Mouse (Mus musculus) kidney, postnatal 14 days (tissue): ENCODE results near the gene Clstn3.
A peak's percentile ranks its signal among the peaks of the same experiment; 100 is the strongest.

Experiments used
- DNase-seq: peaks from one replicate; pipeline ENCODE4 v3.0.0; 2022; ENCODE audit warnings: mixed read lengths

Clstn3 gene

GRCm38 (mm10) chr6:124448186-124448852 lies 16.3 kb downstream of the Clstn3 start:
- no peak for DNase-seq

GRCm38 (mm10) chr6:124447356-124447755 lies 17.2 kb downstream of the Clstn3 start:
- DNase-seq = no peak

GRCm38 (mm10) chr6:124446459-124446858 lies 18.1 kb downstream of the Clstn3 start:
- DNase-seq = no peak

- DNase-seq = no peak
Observed at GRCm38 (mm10) chr6:124446024-124446423, 18.6 kb downstream of the Clstn3 start.

- DNase-seq = no peak
Observed at GRCm38 (mm10) chr6:124443338-124443737, 21.3 kb downstream of the Clstn3 start.

- DNase-seq = no peak
Observed at GRCm38 (mm10) chr6:124436245-124436644, 28.3 kb downstream of the Clstn3 start.

GRCm38 (mm10) chr6:124435173-124435572 lies 29.4 kb downstream of the Clstn3 start:
- no peak for DNase-seq

GRCm38 (mm10) chr6:124433688-124434324 lies 30.8 kb downstream of the Clstn3 start:
- no peak for DNase-seq

GRCm38 (mm10) chr6:124430784-124431495 lies 33.7 kb downstream of the Clstn3 start:
- no peak for DNase-seq

- no peak for DNase-seq
Observed at GRCm38 (mm10) chr6:124430379-124430778, 34.2 kb downstream of the Clstn3 start.

- DNase-seq = no peak
Observed at GRCm38 (mm10) chr6:124427791-124428576, 36.6 kb downstream of the Clstn3 start.

- no peak for DNase-seq
Observed at GRCm38 (mm10) chr6:124427289-124427688, 37.3 kb downstream of the Clstn3 start.

GRCm38 (mm10) chr6:124426604-124427003 lies 38.0 kb downstream of the Clstn3 start:
- no peak for DNase-seq

GRCm38 (mm10) chr6:124425523-124425922 lies 39.1 kb downstream of the Clstn3 start:
- no peak for DNase-seq

- peak; percentile 41 for DNase-seq
Observed at GRCm38 (mm10) chr6:124425042-124425441, 39.6 kb downstream of the Clstn3 start.

GRCm38 (mm10) chr6:124424068-124424498 lies 40.5 kb downstream of the Clstn3 start:
- no peak for DNase-seq

GRCm38 (mm10) chr6:124418686-124419085 lies 45.9 kb downstream of the Clstn3 start:
- no peak for DNase-seq

GRCm38 (mm10) chr6:124415347-124416088 lies 49.1 kb downstream of the Clstn3 start:
- peak; percentile 90 for DNase-seq

GRCm38 (mm10) chr6:124414927-124415325 lies 49.7 kb downstream of the Clstn3 start, which contains the start of gene Pex5:
Pex5 (minus strand) TSS chr6:124415067.
- DNase-seq = peak; percentile 98

GRCm38 (mm10) chr6:124414150-124414926 lies 50.3 kb downstream of the Clstn3 start:
- DNase-seq = no peak

- no peak for DNase-seq
Observed at GRCm38 (mm10) chr6:124413770-124414149, 50.8 kb downstream of the Clstn3 start.
